Mouse (Mus musculus) stomach, embryonic 16.5 days (tissue): ENCODE results near the gene Gfra1. TPM values are rescaled to one million over a fixed set of nuclear protein-coding genes. Genes with fewer than 3 reads are reported as not detected.

Source experiments
- ATAC-seq: fragments of 200-750 bp; cut with Nextera tagmentation; 2 replicates; pipeline ENCODE4 v1.8.0; 2017; ENCODE audit warnings: moderate number of reproducible peaks, moderate TSS enrichment; ENCODE audit not compliant: insufficient read depth, low FRiP score
- H3K27ac ChIP-seq: fragments of 300-500 bp; sonication (generic); 2 replicates; pipeline ENCODE4 v1.5.1; 2014; ENCODE audit warnings: low read length
- H3K27me3 ChIP-seq: fragments of 300-500 bp; sonication (generic); 2 replicates; pipeline ENCODE4 v1.6.1; 2014; ENCODE audit warnings: low read length, control low read depth, mixed read lengths; ENCODE audit not compliant: control insufficient read depth, insufficient read depth
- H3K36me3 ChIP-seq: fragments of 300-500 bp; sonication (generic); 2 replicates; pipeline ENCODE4 v1.6.1; 2014; ENCODE audit warnings: low read length; ENCODE audit not compliant: control insufficient read depth, insufficient read depth
- H3K4me1 ChIP-seq: fragments of 300-500 bp; sonication (generic); 2 replicates; pipeline ENCODE4 v1.6.1; 2014; ENCODE audit warnings: low read length, control low read depth, mixed read lengths; ENCODE audit not compliant: control insufficient read depth, insufficient read depth
- H3K4me2 ChIP-seq: fragments of 300-500 bp; sonication (generic); 2 replicates; pipeline ENCODE4 v1.6.1; 2014; ENCODE audit warnings: low read depth, low read length, mixed read lengths
- H3K4me3 ChIP-seq: fragments of 300-500 bp; sonication (generic); replicated peaks from 2 replicates; pipeline ENCODE4 v1.5.1; 2014; ENCODE audit warnings: mild to moderate bottlenecking, low read length
- H3K9ac ChIP-seq: fragments of 300-500 bp; sonication (generic); 2 replicates; pipeline ENCODE4 v1.6.1; 2014; ENCODE audit warnings: low read length
- H3K9me3 ChIP-seq: fragments of 300-500 bp; sonication (generic); replicated peaks from 2 replicates; pipeline ENCODE4 v1.6.1; 2016; ENCODE audit warnings: low read length, control low read depth; ENCODE audit not compliant: control insufficient read depth
- WGBS: fragments of 180-500 bp; shearing (Covaris S2); extraction: QIAGEN DNeasy Blood & Tissue Kit; methylation state at CpG from one replicate; pipeline ENCODE4 v1.1.7; 2014; 5-methylcytosine and 5-hydroxymethylcytosine counted together
- polyA plus RNA-seq: library from polyadenylated mRNA; unstranded; fragments of >200 nt; fragmentation: Nextera tagmentation; extraction: Ambion mirVana; gene quantifications from 2 replicates; pipeline ENCODE4 v1.2.1, GENCODE M21; 2015

The Gfra1 gene
- polyA plus RNA-seq, 1 experiment from 2014 or later = 31.1 TPM

- Histone ChIP-seq H3K4me2 (peak overlapping the region; percentile 36; the same call in 1 of the 2 replicates), H3K9me3 (no peaks in the 10 kb centered on the region), H3K4me1 (peaks cover 19% of the 10 kb centered on the region), H3K9ac (no peak overlapping the region), H3K36me3 (no peaks in the 10 kb centered on the region), H3K27ac (no peak overlapping the region), H3K27me3 (peaks cover 17% of the 10 kb centered on the region; the same call in 1 of the 2 replicates), H3K4me3 (no peak overlapping the region)
- ATAC-seq = no peak
- 55% methylated on average over 6 of the region's 6 CpGs for WGBS
Observed at GRCm38 (mm10) chr19:58451323-58451722, 4.4 kb downstream of the Gfra1 start.

- WGBS = 49% methylated on average over 5 of the region's 5 CpGs
- peak overlapping the region; percentile 36; the same call in 1 of the 2 replicates for H3K4me2 ChIP-seq
- H3K9ac ChIP-seq = no peak overlapping the region
- ATAC-seq = no peak
- no peaks in the 10 kb centered on the region for H3K36me3 ChIP-seq
- H3K4me1 ChIP-seq = peaks cover 14% of the 10 kb centered on the region
- no peak overlapping the region for H3K27ac ChIP-seq
- peaks cover 17% of the 10 kb centered on the region; the same call in 1 of the 2 replicates for H3K27me3 ChIP-seq
- H3K4me3 ChIP-seq = no peak overlapping the region
- H3K9me3 ChIP-seq = no peaks in the 10 kb centered on the region
Observed at GRCm38 (mm10) chr19:58450716-58451115, 5.0 kb downstream of the Gfra1 start.

GRCm38 (mm10) chr19:58442785-58443732 lies 12.7 kb downstream of the Gfra1 start:
- Histone ChIP-seq H3K4me3 (no peak overlapping the region), H3K9me3 (no peaks in the 10 kb centered on the region), H3K27me3 (no peaks in the 10 kb centered on the region), H3K36me3 (no peaks in the 10 kb centered on the region), H3K9ac (no peak overlapping the region), H3K4me1 (peaks cover 6% of the 10 kb centered on the region; the same call in 1 of the 2 replicates), H3K27ac (no peak overlapping the region), H3K4me2 (no peak overlapping the region)
- WGBS = 75% methylated on average over 10 of the region's 10 CpGs
- ATAC-seq = no peak

GRCm38 (mm10) chr19:58441785-58442184 lies 13.9 kb downstream of the Gfra1 start:
- H3K27ac ChIP-seq = no peak overlapping the region
- 57% methylated on average over 7 of the region's 7 CpGs for WGBS

GRCm38 (mm10) chr19:58441246-58441645 lies 14.5 kb downstream of the Gfra1 start:
- no peaks in the 10 kb centered on the region for H3K9me3 ChIP-seq
- H3K4me2 ChIP-seq = no peak overlapping the region
- 74% methylated on average over 7 of the region's 7 CpGs for WGBS
- H3K27ac ChIP-seq = no peak overlapping the region
- peaks cover 16% of the 10 kb centered on the region for H3K4me1 ChIP-seq
- no peaks in the 10 kb centered on the region for H3K36me3 ChIP-seq
- H3K4me3 ChIP-seq = no peak overlapping the region
- ATAC-seq = no peak
- H3K27me3 ChIP-seq = no peaks in the 10 kb centered on the region
- H3K9ac ChIP-seq = no peak overlapping the region

More at GRCm38 (mm10) chr19:58441785-58442184, 13.9 kb downstream of the Gfra1 start:
- Histone ChIP-seq H3K4me3 (no peak overlapping the region), H3K4me1 (peaks cover 11% of the 10 kb centered on the region; the same call in 1 of the 2 replicates), H3K36me3 (no peaks in the 10 kb centered on the region), H3K4me2 (no peak overlapping the region), H3K9ac (no peak overlapping the region), H3K9me3 (no peaks in the 10 kb centered on the region), H3K27me3 (no peaks in the 10 kb centered on the region)
- no peak for ATAC-seq

- Histone ChIP-seq H3K27ac (no peak overlapping the region), H3K36me3 (no peaks in the 10 kb centered on the region), H3K9ac (no peak overlapping the region), H3K27me3 (no peaks in the 10 kb centered on the region), H3K4me3 (no peak overlapping the region), H3K4me1 (peaks cover 20% of the 10 kb centered on the region), H3K4me2 (no peak overlapping the region), H3K9me3 (no peaks in the 10 kb centered on the region)
- ATAC-seq = no peak
- 83% methylated on average over 4 of the region's 4 CpGs for WGBS
Observed at GRCm38 (mm10) chr19:58438762-58439161, 16.9 kb downstream of the Gfra1 start.

- no peaks in the 10 kb centered on the region for H3K27me3 ChIP-seq
- WGBS = 65% methylated on average over 10 of the region's 10 CpGs
- ATAC-seq = no peak
- no peak overlapping the region for H3K4me3 ChIP-seq
- H3K4me2 ChIP-seq = no peak overlapping the region
- no peaks in the 10 kb centered on the region for H3K9me3 ChIP-seq
- H3K36me3 ChIP-seq = no peaks in the 10 kb centered on the region
- no peak overlapping the region for H3K27ac ChIP-seq
- H3K4me1 ChIP-seq = peaks cover 20% of the 10 kb centered on the region
- no peak overlapping the region for H3K9ac ChIP-seq
Observed at GRCm38 (mm10) chr19:58437441-58438071, 18.2 kb downstream of the Gfra1 start.

GRCm38 (mm10) chr19:58436874-58437273 lies 18.8 kb downstream of the Gfra1 start:
- Histone ChIP-seq H3K36me3 (no peaks in the 10 kb centered on the region), H3K27me3 (no peaks in the 10 kb centered on the region), H3K4me2 (no peak overlapping the region), H3K4me1 (peaks cover 19% of the 10 kb centered on the region), H3K27ac (peak overlapping the region; percentile 11; the same call in 1 of the 2 replicates), H3K9ac (no peak overlapping the region), H3K4me3 (no peak overlapping the region), H3K9me3 (no peaks in the 10 kb centered on the region)
- ATAC-seq = no peak
- 56% methylated on average over 3 of the region's 3 CpGs for WGBS

GRCm38 (mm10) chr19:58435877-58436276 lies 19.8 kb downstream of the Gfra1 start:
- Histone ChIP-seq H3K27ac (no peak overlapping the region), H3K4me1 (peaks cover 14% of the 10 kb centered on the region), H3K4me2 (no peak overlapping the region), H3K9ac (no peak overlapping the region), H3K27me3 (no peaks in the 10 kb centered on the region), H3K9me3 (no peaks in the 10 kb centered on the region), H3K4me3 (no peak overlapping the region), H3K36me3 (no peaks in the 10 kb centered on the region)
- no peak for ATAC-seq
- 54% methylated on average over 5 of the region's 5 CpGs for WGBS
